Mouse (Mus musculus) stomach, embryonic 16.5 days (tissue): Measurements from ENCODE around the gene Rpl41. TPM values are rescaled to one million over a fixed set of nuclear protein-coding genes. Genes with fewer than 3 reads are reported as not detected.
A peak's percentile ranks its signal among the peaks of the same experiment; 100 is the strongest.

Experiments
- ATAC-seq: fragments of 200-750 bp; cut with Nextera tagmentation; 2 replicates; pipeline ENCODE4 v1.8.0; 2017; ENCODE audit warnings: moderate number of reproducible peaks, moderate TSS enrichment; ENCODE audit not compliant: insufficient read depth, low FRiP score
- H3K27ac ChIP-seq: fragments of 300-500 bp; sonication (generic); 2 replicates; pipeline ENCODE4 v1.5.1; 2014; ENCODE audit warnings: low read length
- H3K27me3 ChIP-seq: fragments of 300-500 bp; sonication (generic); 2 replicates; pipeline ENCODE4 v1.6.1; 2014; ENCODE audit warnings: low read length, control low read depth, mixed read lengths; ENCODE audit not compliant: control insufficient read depth, insufficient read depth
- H3K36me3 ChIP-seq: fragments of 300-500 bp; sonication (generic); 2 replicates; pipeline ENCODE4 v1.6.1; 2014; ENCODE audit warnings: low read length; ENCODE audit not compliant: control insufficient read depth, insufficient read depth
- H3K4me1 ChIP-seq: fragments of 300-500 bp; sonication (generic); 2 replicates; pipeline ENCODE4 v1.6.1; 2014; ENCODE audit warnings: low read length, control low read depth, mixed read lengths; ENCODE audit not compliant: control insufficient read depth, insufficient read depth
- H3K4me2 ChIP-seq: fragments of 300-500 bp; sonication (generic); 2 replicates; pipeline ENCODE4 v1.6.1; 2014; ENCODE audit warnings: low read depth, low read length, mixed read lengths
- H3K4me3 ChIP-seq: fragments of 300-500 bp; sonication (generic); replicated peaks from 2 replicates; pipeline ENCODE4 v1.5.1; 2014; ENCODE audit warnings: mild to moderate bottlenecking, low read length
- H3K9ac ChIP-seq: fragments of 300-500 bp; sonication (generic); 2 replicates; pipeline ENCODE4 v1.6.1; 2014; ENCODE audit warnings: low read length
- H3K9me3 ChIP-seq: fragments of 300-500 bp; sonication (generic); replicated peaks from 2 replicates; pipeline ENCODE4 v1.6.1; 2016; ENCODE audit warnings: low read length, control low read depth; ENCODE audit not compliant: control insufficient read depth
- WGBS: fragments of 180-500 bp; shearing (Covaris S2); extraction: QIAGEN DNeasy Blood & Tissue Kit; methylation state at CpG from one replicate; pipeline ENCODE4 v1.1.7; 2014; 5-methylcytosine and 5-hydroxymethylcytosine counted together
- polyA plus RNA-seq: library from polyadenylated mRNA; unstranded; fragments of >200 nt; fragmentation: Nextera tagmentation; extraction: Ambion mirVana; gene quantifications from 2 replicates; pipeline ENCODE4 v1.2.1, GENCODE M21; 2015

Rpl41 gene
- polyA plus RNA-seq, 1 experiment from 2014 or later, result 3,890 TPM

GRCm38 (mm10) chr10:128587697-128588096 is 38.6 kb upstream of the Rpl41 start:
- H3K36me3 ChIP-seq, result no peaks in the 10 kb centered on the region
- H3K4me1 ChIP-seq, result peaks cover 22% of the 10 kb centered on the region; the same call in 1 of the 2 replicates
- H3K9ac ChIP-seq, result peak overlapping the region; percentile 51
- H3K4me2 ChIP-seq, result peak overlapping the region; percentile 97
- H3K27ac ChIP-seq, result peak overlapping the region; percentile 97
- WGBS, result 37% methylated on average over 8 of the region's 8 CpGs
- peak; percentile 27 for ATAC-seq
- peak overlapping the region; percentile 74 for H3K4me3 ChIP-seq
- H3K27me3 ChIP-seq, result 0 out of 2 replicates have a peak, but pooled peaks cover 12% of the 10 kb centered on the region
- no peaks in the 10 kb centered on the region for H3K9me3 ChIP-seq

GRCm38 (mm10) chr10:128587120-128587519 is 38.0 kb upstream of the Rpl41 start:
- Histone ChIP-seq H3K27me3 (0 out of 2 replicates have a peak, but pooled peaks cover 12% of the 10 kb centered on the region), H3K9me3 (no peaks in the 10 kb centered on the region), H3K36me3 (no peaks in the 10 kb centered on the region), H3K4me1 (peaks cover 22% of the 10 kb centered on the region; the same call in 1 of the 2 replicates), H3K27ac (peak overlapping the region; percentile 97), H3K9ac (peak overlapping the region; percentile 43), H3K4me3 (peak overlapping the region; percentile 74), H3K4me2 (peak overlapping the region; percentile 97)
- no peak for ATAC-seq
- 33% methylated on average over 4 of the region's 4 CpGs for WGBS

DNA sequence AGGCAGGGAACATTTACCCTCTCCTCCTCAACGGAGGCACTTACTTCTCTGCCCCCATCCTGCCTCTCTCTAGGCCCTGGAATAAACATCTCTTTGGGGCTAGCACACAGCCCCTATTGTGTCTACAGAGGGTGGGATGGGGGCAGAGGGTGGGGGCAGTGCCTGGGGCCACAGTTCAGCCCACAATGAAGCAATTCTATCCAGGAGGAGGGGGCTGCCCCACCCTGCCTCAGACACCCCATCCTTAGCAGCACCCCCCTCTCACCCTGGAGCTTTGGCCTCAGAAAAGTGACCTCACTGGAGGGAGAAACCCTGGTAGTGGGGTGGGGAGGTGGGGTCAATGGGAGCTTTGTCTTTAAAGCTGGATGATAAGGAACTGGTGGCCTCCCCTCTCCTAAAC is 37.4 kb upstream of the Rpl41 start:
- 16% methylated on average over 1 of the region's 1 CpGs for WGBS
- Histone ChIP-seq H3K4me2 (peak overlapping the region; percentile 97), H3K9me3 (no peaks in the 10 kb centered on the region), H3K27ac (peak overlapping the region; percentile 97), H3K36me3 (no peaks in the 10 kb centered on the region), H3K9ac (peak overlapping the region; percentile 43), H3K27me3 (0 out of 2 replicates have a peak, but pooled peaks cover 12% of the 10 kb centered on the region), H3K4me1 (peaks cover 22% of the 10 kb centered on the region; the same call in 1 of the 2 replicates), H3K4me3 (peak overlapping the region; percentile 74)
- no peak for ATAC-seq

DNA sequence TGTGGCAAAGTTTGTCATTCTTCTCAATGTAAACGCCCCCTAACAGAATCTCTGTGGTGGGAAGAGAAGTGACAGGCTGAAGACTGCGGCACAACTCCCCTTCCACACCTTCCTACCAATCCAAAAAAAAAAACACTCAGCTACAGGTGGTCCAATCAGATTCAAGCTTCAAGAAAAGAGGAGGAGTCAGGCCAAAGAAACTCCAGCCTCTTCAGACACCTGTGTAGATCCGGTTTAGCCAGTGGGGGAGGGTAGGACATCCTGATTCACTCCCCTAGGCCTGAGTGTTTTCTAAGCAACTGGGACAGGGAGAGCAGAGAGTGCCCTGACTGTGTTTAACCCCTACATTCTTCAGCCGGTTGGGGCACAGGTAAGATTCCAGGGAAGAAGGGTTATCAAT is 35.3 kb upstream of the Rpl41 start:
- Histone ChIP-seq H3K36me3 (no peaks in the 10 kb centered on the region), H3K27ac (peak overlapping the region; percentile 91), H3K4me3 (peak overlapping the region; percentile 9), H3K27me3 (0 out of 2 replicates have a peak, but pooled peaks cover 11% of the 10 kb centered on the region), H3K9ac (peak overlapping the region; percentile 31), H3K9me3 (no peaks in the 10 kb centered on the region), H3K4me2 (peak overlapping the region; percentile 35), H3K4me1 (peaks cover 22% of the 10 kb centered on the region; the same call in 1 of the 2 replicates)
- peak; percentile 76 for ATAC-seq
- 9% methylated on average over 4 of the region's 4 CpGs for WGBS

DNA sequence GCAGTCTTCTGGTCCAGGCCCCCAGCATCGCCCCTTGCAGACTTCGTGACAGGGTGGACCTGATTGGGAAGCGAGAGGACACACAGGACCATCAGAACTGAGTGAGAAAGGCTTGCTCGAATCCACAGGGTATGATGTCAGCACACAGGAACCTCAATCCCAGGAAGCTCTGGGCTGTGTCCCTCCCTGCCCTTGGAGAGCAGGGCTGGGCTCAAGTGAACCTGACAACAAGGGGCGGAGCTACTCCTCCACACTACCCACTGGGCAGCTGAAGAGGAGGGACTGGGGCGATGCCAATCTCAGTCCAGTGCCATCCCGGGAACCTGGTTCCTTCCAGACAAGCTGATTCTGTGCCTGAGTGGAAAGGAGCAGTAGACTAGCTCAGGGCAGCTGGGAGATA is 34.5 kb upstream of the Rpl41 start:
- peak; percentile 51 for ATAC-seq
- Histone ChIP-seq H3K4me3 (peak overlapping the region; percentile 9; the same call in 1 of the 2 replicates), H3K9me3 (no peaks in the 10 kb centered on the region), H3K27me3 (0 out of 2 replicates have a peak, but pooled peaks cover 5% of the 10 kb centered on the region), H3K27ac (peak overlapping the region; percentile 78), H3K9ac (peak overlapping the region; percentile 41; the same call in 1 of the 2 replicates), H3K36me3 (no peaks in the 10 kb centered on the region), H3K4me1 (peaks cover 22% of the 10 kb centered on the region; the same call in 1 of the 2 replicates), H3K4me2 (peak overlapping the region; percentile 35)
- WGBS, result 20% methylated on average over 7 of the region's 7 CpGs

- no peak overlapping the region for H3K27ac ChIP-seq
- WGBS, result 86% methylated on average over 4 of the region's 4 CpGs
Measured at GRCm38 (mm10) chr10:128579731-128580130, 30.6 kb upstream of the Rpl41 start.

DNA sequence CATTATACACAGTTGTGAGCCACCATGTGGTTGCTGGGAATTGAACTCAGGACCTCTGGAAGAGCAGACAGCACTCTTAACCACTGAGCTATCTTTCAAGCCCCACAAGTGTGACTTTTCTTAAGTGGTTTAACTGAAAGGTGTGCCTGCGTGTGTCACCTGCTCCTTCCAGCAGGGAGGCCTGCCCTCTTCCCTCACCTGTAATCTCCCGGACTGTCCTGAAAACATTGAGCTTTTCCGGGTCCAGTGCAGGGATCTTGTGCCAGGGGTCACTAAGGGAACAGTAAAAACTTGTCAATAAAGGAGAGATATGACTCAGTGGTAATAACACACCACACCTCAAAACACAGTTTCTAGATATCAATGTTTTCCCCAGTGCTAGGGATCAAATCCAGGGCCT is 30.2 kb upstream of the Rpl41 start:
- Histone ChIP-seq H3K36me3 (0 out of 2 replicates have a peak, but pooled peaks cover 3% of the 10 kb centered on the region), H3K9ac (no peak overlapping the region), H3K4me2 (no peak overlapping the region), H3K27ac (no peak overlapping the region), H3K4me1 (peaks cover 12% of the 10 kb centered on the region; the same call in 1 of the 2 replicates), H3K9me3 (no peaks in the 10 kb centered on the region), H3K27me3 (no peaks in the 10 kb centered on the region), H3K4me3 (no peak overlapping the region)
- peak; percentile 69 for ATAC-seq
- 59% methylated on average over 3 of the region's 3 CpGs for WGBS

More at GRCm38 (mm10) chr10:128579731-128580130, 30.6 kb upstream of the Rpl41 start:
- Histone ChIP-seq H3K4me1 (peaks cover 12% of the 10 kb centered on the region; the same call in 1 of the 2 replicates), H3K4me3 (no peak overlapping the region), H3K36me3 (0 out of 2 replicates have a peak, but pooled peaks cover 3% of the 10 kb centered on the region), H3K27me3 (no peaks in the 10 kb centered on the region), H3K9me3 (no peaks in the 10 kb centered on the region), H3K9ac (no peak overlapping the region), H3K4me2 (no peak overlapping the region)
- ATAC-seq, result no peak

DNA sequence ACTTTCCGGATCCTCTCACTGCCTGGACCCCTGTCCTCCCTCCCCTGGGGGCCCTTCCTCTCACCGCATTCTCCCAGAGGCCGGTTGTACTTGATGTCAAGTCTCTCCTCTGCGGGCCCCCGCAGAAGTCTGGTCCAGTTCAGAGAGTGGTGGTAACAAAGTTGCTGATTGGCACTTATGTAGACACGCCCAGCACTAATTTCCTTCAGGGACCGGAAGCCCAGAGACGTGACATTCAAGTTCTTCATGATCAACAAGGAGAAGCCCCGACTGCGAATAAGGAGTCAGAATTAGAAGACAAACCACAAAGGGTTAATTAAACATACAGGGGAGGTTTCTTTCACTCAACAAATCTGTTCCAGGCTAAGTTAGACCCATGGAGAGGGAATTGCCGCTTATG is 29.2 kb upstream of the Rpl41 start:
- H3K27ac ChIP-seq, result no peak overlapping the region
- peak overlapping the region; percentile 33; the same call in 1 of the 2 replicates for H3K9ac ChIP-seq
- H3K9me3 ChIP-seq, result no peaks in the 10 kb centered on the region
- ATAC-seq, result no peak
- 0 out of 2 replicates have a peak, but pooled peaks cover 3% of the 10 kb centered on the region for H3K36me3 ChIP-seq
- no peak overlapping the region for H3K4me3 ChIP-seq
- no peaks in the 10 kb centered on the region for H3K27me3 ChIP-seq
- whole genome bisulfite sequencing, result 70% methylated on average over 11 of the region's 11 CpGs
- H3K4me2 ChIP-seq, result no peak overlapping the region
- peaks cover 3% of the 10 kb centered on the region; the same call in 1 of the 2 replicates for H3K4me1 ChIP-seq

DNA sequence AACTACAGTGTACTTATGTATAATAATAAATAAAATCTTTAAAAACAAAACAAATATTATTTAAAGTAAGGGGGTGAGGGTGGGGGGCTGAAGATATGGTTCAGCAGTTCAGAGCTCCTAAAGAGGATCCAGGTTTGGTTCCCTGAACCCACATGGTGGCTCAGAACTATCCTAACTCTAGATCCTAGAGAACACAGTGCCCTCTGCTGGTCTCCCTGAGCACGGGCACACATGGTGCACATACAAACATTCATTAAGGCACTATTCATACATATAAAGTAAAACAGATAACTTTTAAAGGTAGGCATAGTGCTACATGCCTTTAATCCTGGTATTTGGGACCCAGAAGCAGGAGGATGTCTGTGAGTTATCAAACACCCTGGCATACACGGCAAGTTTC is 26.0 kb upstream of the Rpl41 start:
- WGBS, result 91% methylated on average over 2 of the region's 2 CpGs
- no peaks in the 10 kb centered on the region for H3K27me3 ChIP-seq
- no peak for ATAC-seq
- no peak overlapping the region for H3K27ac ChIP-seq
- H3K36me3 ChIP-seq, result 0 out of 2 replicates have a peak, but pooled peaks cover 3% of the 10 kb centered on the region
- no peak overlapping the region for H3K4me3 ChIP-seq
- H3K9me3 ChIP-seq, result no peaks in the 10 kb centered on the region
- no peaks in the 10 kb centered on the region for H3K4me1 ChIP-seq
- H3K4me2 ChIP-seq, result no peak overlapping the region
- no peak overlapping the region for H3K9ac ChIP-seq
